Mouse (Mus musculus) kidney, adult 11 months (tissue): Measurements from ENCODE around the gene Fam166b.

Source experiments
- DNase-seq: peaks from one replicate; pipeline ENCODE4 v3.0.0; 2022

The Fam166b gene

DNA sequence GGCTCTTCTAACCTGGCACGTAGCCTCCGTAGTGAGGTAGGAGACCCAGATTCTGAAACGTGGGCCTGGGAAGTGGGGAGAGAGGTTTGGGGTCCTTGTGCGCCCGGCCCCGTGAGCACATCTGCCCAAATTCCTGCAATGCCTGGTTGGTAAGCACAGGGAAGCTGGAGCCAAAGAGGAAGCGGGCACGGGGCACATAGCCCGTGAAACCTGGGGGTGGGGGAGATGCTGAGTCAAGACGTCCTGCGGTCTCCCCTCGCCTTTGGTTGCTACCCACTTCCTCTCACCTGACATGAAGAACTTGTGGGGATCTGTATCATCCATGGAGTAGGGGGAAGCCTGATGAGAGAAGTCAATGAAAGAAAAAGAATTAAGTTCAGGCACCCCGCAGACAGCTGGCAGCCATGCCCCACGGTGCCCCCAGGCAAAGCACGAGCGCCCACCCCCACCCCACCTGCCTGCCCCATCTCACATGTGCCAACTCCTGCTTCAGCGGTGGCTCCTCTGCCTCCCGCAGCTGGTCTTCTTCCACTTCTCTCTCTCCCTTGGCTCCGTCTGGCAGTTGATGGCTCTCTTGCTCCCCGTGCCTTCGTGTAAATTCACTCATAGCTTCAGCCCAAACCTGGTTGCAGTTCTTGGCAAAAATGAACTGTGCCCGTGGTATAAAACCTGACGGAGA lies 1.3 kb downstream of the Fam166b start:
- DNase-seq = no peak

- DNase-seq = no peak
Observed at GRCm38 (mm10) chr4:43426487-43426886, 2.4 kb downstream of the Fam166b start.

- DNase-seq = no peak
Observed at GRCm38 (mm10) chr4:43425648-43426380, 3.1 kb downstream of the Fam166b start.

DNA sequence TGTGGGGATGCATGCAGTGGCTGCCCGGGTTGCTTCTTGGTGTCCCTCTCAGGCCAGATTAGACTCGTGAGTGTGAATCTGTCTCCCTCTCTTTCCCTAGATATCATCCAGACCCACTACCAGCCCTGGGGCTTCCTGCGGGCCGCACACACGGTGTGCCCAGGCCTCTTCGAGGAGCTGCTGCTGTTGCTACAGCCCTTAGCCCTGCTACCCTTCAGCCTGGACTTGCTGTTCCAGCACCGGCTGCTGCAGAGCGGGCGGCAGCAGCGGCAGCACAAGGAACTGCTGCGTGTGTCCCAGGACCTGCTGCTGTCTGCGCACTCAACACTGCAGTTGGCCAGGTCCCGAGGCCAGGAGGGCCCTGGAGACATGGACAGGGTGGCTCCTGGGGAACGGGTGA lies 3.7 kb downstream of the Fam166b start:
- DNase-seq = no peak

GRCm38 (mm10) chr4:43424072-43424471 lies 4.9 kb downstream of the Fam166b start:
- DNase-seq = no peak

- peak; percentile 88 for DNase-seq
Observed at GRCm38 (mm10) chr4:43423267-43423934, 5.5 kb downstream of the Fam166b start.

DNA sequence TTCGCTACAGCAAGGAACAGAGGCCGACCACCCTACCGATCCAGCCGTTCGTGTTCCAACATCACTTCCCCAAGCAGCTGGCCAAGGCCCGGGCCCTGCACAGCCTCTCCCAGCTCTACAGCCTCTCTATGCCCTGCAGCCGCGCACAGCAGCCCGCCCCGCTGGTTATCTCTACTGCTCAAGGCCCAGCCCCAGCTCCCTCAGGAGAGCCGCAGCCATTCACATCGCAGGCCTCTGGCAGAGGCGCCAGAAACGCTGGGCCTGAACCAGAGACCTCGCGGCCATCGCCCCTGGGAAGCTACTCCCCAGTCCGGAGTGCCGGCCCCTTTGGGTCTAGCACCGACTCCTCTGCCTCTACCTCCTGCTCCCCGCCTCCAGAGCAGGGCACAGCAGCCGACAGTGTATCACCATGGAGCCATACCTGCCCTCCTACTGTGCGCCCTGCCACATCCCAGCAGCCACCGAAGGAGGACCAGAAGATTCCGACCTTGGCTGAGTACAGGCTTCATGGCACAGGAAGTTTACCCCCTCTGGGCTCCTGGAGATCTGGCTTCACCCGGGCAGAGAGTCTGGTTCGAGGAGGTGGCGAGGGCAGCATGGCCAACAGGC lies 7.2 kb downstream of the Fam166b start:
- DNase-seq = no peak

DNA sequence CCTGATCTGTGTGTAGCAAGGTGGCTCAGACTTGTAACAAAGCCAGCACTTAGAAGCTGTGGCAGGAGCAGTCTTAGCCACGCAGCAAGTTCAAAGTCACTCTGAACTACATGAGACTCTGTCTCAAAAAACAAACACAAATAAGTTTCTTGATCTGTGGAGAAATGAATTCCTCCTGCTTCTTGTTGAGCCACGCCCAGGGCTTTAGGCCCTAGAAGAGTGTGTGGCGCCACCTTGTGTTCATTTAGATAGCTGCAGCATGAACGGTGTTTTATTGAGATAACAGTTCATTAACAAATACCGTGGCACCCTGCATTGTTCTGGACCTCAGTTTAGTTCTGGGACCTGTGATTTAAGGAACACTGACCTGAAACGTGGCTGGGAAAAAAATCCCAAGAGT lies 8.6 kb downstream of the Fam166b start:
- DNase-seq = peak; percentile 79

DNA sequence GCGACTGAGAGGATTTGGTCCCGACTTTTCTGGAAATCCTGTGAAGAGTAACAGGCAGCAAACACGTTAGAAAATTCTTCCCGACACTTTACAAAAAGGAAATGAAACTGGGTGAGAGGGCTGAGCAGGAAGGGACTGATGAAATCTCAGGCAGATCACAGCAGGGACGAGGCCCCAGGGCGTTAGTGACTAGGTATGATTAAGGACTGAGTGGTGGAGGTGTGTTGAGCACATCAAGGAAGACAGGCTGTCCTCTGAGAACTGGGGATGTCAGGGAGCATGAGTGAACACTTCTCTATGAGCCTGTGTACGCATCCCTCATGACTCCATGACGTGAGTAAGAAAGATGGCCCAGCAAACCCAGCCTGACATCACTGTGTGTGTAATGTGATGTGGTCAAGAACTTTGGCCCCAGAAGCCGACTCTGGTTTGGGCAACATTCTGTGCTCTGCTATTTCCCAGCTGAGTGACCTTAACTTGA lies 9.1 kb downstream of the Fam166b start:
- DNase-seq = no peak

GRCm38 (mm10) chr4:43418973-43419656 lies 9.8 kb downstream of the Fam166b start:
- DNase-seq = peak; percentile 64

- no peak for DNase-seq
Observed at GRCm38 (mm10) chr4:43418450-43418849, 10.5 kb downstream of the Fam166b start.

GRCm38 (mm10) chr4:43417269-43418062 lies 11.5 kb downstream of the Fam166b start:
- DNase-seq = no peak

- no peak for DNase-seq
Observed at GRCm38 (mm10) chr4:43416071-43416490, 12.9 kb downstream of the Fam166b start.

DNA sequence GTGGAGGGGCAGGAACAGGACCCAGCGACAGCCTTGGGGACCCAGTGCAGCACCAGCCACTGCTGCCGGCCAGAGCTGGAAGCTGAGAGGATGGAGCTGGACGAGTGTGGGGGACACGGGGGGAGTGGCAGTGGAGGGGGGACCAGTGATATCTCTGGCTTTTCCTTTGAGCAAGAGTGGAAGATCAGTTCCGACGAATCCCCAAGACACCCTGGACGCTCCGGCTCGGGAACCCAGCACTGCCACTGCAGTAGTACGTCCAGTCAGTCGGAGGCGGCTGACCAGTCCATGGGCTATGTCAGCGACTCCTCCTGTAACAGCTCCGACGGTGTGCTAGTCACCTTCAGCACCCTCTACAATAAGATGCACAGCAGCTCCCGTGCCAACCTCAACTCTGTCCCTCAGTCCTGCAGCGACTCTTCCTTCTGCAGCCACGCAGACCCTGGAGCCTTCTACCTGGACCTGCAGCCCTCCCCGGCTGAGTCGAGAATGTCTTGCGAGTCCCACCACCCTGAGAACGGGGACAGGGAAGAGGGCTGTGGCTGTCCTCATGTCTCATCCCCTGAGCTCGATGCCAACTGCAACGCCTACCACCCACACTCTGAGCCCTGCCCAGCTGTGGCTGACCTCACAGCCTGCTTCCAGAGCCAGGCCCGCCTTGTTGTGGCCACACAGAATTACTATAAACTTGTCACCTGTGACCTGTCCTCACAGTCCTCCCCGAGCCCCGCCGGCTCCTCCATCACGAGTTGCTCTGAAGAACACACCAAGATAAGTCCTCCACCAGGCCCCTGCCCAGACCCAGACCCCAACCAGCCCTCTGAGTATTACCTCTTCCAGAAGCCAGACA lies 13.5 kb downstream of the Fam166b start:
- no peak for DNase-seq

DNA sequence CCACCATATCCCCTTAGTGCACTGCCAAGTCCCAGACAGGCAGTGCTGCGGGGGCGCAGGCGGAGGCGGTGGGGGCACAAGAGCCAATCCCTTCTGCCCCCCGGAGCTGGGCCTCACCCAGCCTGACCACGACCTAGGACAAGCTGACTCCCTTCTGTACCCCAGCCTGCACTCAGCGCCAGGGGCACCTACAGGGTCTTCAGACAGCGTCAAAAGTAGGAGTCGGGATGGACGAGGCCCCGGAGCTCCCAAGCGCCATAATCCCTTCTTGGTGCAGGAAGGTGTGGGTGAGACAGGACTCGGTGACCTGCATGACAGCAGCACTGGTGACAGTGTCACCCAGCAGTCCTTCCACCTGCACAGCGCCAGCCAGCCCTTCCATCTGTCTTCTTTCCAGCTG lies 14.2 kb downstream of the Fam166b start:
- DNase-seq = no peak

DNA sequence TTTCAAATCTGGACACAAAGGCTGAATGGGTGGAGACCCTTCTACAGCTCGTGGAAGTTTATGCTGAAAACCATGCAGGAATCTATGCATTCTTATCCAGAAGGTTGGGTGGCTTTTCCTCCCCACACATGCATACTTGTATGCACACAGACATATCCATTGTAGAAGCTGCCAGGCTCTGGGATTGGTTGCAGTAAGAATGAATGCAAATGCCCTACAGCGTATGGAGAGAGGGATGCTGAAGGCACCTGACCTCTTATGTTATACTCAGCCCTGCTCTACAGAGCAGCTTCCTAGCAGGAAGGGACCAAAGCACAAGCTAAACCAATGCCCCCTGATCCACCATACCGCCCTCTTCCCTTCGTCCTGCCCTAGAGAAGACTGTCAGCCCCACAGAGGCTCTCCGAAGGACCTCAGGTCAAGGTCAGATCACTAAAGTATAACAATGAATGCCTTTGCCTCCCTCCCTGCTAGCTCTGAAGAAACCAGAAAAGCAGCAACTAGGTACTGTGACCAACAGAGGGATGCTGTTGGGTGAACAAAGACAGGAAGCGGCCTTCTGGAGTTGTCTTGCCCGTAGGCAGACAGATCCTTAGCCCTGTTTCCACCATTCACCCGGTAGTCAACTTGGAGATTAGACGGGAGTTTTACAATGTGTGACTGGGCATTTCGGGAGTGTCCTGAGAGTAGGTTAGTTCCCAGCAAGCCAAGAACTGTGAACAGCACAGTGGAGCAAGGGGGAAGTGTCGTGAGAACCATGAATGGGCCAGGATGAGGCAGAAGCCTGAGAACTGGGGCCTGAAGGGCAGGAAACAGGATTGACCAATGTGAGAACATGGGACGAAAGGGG lies 21.6 kb downstream of the Fam166b start:
- no peak for DNase-seq

- peak; percentile 82 for DNase-seq
Observed at GRCm38 (mm10) chr4:43406162-43406971, 22.6 kb downstream of the Fam166b start.

DNA sequence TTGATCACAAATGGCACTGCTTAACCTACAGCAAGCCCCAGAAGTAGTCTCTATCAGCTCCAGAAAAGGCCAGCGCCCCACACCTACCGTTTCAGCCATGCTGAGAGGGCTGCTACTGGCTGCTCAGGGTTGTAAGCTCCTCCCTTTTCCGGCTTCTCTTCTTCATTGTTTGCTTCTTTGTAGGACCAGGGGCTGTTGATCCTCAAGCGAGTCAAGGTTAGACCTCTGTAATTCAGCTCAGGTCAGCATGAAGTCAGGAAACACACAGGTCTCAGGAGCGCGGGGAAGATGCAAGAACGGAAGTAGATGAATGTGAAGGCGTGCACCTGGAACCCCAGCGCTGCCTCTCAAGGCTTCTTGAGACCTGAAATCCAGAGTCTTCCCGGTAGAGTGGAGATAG lies 24.2 kb downstream of the Fam166b start:
- no peak for DNase-seq

GRCm38 (mm10) chr4:43402212-43402611 lies 26.7 kb downstream of the Fam166b start:
- no peak for DNase-seq
